Mouse (Mus musculus) cerebellum, postnatal 36 days (tissue): ENCODE data around the gene Sec61g.
"Not testable (repeated sequence)": the region's sequence is repeated elsewhere in the genome, so short reads cannot be mapped to it uniquely, and the experiment has no call there.

Source experiments
- DNase-seq, 2 experiments: peaks; one replicate each; pipeline ENCODE4 v3.0.0; 2021 to 2022; ENCODE audit warnings: mixed read lengths in 2 of 2

Gene Sec61g

DNA sequence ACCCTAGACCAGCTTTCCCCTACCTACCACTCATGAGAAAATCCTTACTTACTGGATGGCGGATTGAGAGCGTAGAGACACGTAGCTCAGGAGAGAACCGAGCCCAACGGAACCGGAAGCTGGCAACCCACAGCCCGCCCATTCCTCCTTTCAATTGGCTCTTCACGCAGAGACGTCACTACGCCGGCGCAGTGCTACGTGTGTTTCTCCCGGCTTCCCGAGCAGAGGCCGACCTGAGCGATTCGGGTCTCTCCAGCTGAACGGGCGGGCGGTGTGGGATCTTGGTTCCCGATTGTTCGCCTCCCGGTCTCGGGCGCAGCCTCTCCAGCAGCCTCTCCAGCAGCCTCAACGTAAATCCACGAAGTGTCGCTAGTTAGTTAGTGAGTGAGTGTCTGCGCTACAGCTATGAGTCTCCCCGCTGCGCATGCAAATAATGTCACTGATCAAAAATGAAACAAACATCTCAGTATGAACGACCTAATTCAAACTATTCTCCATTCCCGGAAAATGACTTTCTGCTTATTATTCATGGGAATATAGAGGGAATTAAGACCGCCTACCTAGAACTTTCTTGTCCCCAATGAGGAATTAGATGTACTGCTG, at the start of gene Sec61g:
Gene Sec61g, minus strand, starts transcription at position 433 of the 603 bp plus-strand sequence.
- DNase-seq = peak; percentile 91 to 94

DNA sequence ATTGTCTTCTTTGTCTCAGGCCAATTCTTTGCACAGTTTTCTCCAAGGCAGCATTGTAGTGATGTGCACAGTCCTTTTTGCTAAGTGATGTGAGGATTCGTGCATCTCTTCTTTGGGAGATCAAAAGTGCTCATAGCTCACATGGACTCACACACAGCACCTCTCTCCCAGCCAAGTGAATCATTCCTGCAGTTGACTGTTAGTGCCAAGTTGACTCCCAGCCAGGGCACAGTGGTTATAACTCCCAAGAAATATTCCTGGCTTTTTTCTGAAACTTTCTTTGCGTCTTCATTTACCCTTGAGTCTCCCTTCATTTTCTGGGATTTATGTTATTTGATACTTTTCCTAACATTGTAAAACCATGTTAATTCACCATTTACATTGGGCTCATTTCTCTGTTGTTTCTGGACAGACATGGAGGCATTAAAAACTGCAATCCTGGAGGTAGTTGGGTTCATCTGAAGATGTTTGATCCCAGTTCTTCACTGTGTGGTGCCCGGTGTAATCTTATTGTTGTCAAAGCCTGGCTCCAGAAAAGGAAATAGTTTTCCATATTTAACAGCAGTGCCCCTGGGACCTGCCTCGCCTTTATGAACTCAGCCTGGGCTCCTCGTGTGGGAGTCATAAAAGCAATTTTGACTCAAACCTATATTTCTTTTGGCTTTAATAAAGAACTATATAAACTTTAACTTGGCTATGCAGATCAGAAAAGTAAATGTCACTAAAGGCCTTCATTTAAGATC, 38.3 kb upstream of the Sec61g start:
- no peak for DNase-seq

DNA sequence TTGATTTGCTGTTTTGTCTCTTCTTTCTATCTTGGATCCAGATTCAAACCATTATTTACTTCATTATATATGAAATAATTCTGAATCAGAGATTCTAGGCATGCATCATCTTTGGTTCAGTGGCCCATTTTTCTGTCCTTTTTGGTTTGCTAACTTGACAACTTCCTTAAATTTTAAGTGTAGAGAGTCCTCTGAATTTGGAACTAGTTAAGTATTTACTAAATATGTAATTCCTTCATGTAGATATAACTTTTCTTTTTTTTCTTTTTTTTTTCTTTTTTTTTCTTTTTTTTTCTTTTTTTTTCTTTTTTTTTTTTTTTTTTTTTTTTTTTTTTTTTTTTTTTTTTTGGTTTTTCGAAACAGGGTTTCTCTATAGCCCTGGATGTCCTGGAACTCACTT, 29.1 kb upstream of the Sec61g start:
- no peak for DNase-seq

DNA sequence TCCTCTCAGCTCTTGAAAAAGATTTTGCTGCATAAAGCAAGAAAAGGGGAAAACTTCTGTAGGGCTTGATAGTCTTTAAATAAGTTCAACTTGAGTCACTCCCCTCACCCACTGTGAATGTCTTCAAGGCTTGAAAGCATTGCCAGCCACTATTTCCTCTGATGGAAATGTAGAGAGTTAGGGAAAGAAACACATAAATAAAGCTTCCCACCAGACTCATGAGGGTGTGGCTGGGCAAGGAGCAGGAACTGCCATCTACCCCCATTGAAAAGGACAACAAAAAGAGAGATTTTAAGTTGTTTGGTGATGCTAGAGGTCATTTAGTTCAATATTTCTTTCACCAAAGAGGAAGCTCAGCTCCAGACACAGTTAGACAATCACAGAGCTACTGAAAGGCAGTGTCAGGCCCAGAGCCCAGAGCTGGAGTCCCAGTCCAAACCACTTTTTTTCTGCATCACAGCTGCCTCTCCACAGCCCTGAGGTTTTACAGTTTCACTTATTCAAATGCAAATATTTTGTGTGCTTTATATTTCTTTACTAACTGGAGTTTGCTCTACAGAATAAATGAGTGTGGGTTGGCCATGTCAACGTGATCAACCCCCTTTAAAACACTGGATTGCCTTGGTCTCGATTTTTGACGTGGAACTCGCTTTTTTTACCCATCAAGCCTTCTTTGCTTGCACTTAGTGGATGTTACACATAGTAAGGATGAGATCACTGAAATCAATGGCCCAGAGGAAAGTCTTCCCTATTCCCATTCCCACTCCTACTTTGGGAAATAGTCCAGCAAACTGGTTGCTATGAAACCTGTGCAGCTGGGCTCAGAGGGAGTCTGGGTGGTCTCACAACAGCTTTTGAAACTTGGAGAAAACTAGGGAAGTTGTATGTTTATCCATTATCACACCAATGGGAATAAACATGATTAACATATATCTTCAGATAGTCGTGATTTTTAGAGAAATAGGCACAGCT, 26.6 kb upstream of the Sec61g start:
- DNase-seq = no peak

DNA sequence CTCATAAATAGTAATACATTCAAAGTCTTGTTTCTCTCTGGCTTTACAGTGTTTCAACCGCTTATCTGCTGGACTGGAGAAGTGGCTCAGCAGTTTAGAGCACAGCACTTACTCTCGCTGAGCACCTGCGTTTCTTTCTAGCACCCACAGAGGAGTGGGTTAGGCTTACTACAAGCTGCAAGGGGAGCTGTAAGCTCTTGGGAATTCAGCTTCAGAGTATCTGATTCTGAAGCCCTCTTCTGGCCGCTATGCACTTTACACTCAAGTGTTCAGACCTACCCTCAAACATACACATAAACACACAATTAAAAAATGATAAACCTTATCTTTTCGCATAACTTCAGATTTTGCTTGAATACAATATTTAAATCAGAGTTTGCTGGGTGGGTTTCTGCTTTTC, 24.6 kb upstream of the Sec61g start:
- no peak for DNase-seq

DNA sequence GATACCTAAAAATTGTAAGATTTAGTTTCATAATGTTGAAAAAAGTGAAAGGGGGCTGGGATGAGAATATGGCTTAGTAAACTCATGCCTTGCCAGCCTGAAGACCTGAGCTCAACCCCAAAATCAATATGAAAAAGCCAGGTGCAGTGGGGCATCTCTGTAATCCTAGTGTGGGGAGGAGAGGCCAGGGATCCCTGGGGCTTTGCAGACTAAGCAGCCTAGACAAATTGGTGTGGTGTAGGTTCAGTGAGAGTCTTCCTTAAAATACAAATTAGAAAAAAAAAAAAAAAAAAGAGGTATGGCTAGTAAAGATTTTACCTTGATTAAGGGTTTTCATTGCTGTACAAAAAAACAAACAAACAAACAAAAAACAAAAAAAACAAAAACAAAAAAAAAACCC, 20.6 kb upstream of the Sec61g start:
- DNase-seq = no peak

DNA sequence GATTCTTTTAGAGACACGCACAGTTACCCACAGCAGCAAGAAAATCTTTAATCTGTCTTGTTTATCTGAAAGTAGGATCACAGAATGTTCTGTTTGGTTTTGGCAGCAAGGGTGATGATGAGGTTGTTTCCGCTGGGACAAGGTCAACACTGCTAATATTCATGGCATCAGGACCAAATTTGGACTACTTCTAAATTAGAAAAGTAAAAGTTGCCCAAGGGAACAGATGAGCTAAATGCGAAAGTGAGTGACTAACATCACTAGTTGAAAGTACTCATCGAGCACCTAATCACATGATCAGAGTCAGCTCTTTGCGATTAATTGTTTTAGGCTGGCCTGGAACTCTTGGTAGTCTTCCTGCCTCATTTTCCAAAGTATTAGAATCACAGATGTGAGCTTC, 20.1 kb upstream of the Sec61g start:
- no peak for DNase-seq

DNA sequence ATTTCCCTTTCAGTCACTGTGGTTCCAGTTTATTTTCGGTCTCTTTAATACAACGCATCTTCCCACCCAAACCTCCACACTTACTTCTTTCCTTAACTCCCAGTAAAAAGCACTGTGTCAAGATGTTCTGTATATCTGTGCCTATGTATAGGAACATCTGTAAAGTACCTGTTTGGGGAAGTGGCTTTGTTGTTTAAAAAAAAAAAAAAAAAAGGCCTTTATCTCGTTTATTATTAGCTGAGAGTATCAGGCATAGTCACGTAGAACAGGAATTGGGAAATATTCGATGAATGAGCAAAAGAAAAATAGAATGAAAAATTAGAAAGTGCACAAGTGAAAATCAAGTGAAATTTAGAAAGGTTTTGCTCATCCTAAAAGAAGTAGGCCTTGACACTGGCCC, 19.5 kb upstream of the Sec61g start:
- DNase-seq = no peak

DNA sequence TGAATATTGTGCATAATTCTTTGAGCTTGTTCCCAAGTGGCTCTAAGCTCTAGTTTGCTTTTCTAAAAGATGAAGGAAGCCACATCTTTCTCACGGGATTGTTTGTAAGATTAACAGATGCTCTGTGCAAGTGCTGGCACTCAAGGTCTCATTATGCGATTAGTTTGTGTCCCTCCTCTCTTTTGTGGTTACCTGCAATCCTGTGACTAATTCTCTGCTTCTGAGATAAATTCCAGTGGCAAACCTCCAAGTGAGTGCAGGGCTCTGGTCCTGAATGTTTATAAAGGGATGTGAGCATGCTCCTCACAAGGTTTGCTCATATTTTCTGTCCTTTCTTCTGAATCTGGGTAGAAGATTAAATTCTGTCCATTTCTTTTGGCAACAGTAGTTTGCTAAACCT, 18.2 kb upstream of the Sec61g start:
- no peak for DNase-seq

DNA sequence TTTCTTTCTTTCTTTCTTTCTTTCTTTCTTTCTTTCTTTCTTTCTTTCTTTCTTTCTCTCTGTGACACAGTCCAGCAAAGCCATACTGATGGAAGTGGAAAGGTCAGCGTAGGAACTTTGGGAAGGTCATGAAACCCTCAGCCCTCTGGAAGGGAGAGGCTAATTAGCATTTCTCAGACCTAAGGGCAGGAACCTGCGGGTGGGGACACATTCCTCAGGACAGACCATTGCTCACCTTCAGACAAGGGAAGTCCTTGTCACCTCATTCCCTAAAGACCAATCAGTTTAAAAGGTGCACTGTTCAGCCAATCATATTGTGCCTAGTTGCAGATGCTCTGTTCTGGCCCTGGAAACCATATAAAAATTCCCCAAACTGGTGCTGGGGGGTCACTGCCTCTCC, 17.4 kb upstream of the Sec61g start:
- no peak for DNase-seq

DNA sequence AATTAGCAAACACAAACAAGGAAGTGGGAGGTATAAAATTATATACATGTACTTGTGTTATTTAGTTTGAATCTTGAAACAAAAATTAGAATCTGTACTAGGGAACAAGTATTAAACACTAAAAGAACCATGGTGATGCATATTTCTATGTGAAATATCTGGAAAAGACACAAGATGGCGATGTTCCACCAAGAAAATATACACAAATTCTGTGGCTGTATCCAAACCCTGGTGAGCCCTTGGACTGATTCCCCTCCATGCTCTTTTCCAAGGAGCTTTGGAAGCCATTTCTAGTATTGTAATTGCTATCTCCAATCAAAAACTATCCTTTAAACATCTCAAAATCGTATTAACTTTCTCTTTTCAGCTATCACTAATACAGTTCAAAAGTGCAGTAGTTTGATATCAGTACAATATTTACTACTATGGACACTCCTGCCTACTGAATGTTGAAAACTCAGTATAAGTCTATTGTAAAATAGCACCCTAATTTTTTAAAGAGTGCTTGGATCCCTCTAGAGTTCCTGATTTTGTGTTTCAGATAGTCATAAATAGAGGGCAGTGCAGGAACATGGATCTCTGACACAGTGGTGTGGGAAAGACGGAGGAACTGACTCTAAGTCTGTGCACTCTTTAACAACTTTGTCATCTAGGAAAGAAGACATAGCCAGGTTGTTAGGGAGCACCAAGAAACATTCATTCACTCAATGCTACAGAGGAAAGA, 16.8 kb upstream of the Sec61g start:
- DNase-seq = peak in 1 of 2 experiments; percentile 4

DNA sequence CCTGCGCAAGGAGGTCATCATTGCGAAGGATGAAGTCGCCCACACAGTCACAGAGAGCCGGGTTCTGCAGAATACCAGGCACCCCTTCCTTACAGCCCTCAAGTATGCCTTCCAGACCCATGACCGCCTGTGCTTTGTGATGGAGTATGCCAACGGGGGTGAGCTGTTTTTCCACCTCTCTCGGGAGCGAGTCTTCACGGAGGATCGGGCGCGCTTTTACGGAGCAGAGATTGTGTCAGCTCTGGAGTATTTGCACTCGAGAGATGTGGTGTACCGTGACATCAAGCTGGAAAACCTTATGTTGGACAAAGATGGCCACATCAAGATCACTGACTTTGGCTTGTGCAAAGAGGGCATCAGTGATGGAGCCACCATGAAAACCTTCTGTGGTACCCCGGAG, 6.8 kb upstream of the Sec61g start:
- not testable (repeated sequence) for DNase-seq

DNA sequence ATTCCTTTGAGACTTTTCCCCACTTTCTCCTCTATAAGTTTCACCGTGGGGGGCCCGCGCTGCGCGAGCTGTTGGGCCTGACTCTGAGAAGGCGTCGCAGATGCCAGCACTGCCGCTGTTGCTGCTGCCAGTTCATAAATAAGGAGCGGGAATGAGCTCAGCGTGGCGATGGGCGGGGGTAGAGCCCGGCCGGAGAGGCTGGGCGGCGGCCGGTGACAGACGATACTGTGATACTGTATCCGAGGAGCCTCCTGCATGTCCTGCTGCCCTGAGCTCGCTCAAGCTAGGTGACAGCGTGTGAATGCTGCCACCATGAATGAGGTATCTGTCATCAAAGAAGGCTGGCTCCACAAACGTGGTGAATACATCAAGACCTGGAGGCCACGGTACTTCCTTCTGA, 5.9 kb upstream of the Sec61g start:
- DNase-seq = not testable (repeated sequence)

DNA sequence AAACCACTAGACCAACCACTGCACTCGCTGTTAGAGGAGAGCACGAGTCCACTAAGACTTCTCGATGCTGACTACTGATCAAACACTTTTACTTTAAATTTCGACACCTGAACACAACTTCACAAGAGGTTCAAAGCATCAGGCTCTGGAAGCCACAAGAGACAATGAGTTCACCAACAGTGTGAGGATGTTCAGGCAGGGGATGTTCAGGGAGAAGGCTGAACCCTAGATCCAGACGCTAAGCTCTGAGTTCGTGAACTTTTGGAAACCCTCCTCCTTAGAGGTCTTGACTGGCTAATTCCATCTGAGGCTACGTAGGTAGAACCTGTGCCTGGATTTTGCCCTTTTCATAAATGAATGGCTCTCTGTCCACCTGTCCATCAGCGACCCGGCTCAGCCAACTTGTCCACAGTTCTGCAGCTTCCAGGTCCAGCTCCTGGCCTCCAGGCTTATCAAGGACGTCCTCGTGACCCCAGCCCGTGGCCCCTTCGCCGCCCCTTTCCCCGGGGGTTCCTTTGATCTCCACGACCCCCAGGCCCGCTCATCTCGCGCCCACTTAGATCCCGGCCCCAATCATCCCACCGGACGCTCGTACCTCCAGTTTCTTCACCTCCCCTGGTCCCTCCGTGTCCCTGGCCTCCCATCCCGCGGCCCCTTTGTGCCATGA, 766 bp downstream of the Sec61g start:
- peak in 1 of 2 experiments; percentile 29 for DNase-seq

DNA sequence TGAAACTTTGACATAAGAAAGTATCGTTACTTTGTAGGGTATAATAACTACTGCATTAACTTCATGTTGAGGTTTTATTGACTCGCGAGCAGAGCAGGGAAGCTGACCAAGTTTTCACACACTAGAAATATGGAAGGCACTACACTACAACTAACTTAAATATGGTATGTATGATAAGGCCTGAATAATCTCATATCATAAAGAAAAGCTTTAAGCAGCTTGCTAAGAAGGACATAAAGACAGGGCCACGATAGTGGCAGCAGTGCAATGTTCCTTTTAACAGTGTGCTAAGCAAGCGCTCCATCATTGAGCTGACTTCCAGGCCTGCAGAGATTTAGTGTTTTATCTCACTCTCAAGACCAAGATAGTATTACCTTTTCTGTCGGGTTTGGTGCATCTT, 2.3 kb downstream of the Sec61g start:
- no peak for DNase-seq

DNA sequence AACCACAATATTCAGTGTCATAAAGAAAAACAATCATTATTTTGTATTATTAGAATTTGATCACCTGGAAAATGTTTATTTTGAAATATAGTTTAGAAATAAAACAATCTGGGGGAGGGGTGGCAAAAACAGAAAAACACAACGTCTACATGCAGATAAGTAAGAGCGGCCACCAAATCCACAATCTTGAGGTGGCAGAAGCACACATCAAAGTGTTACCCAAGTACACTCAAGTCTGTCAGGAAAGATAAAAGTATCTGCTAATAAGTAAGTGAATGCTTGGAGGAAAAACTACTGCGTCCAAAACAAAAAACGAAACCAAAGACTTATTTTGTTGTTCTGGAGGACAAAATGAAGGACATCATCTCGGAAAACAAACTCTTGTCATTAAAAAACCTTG, 5.1 kb downstream of the Sec61g start:
- no peak for DNase-seq

DNA sequence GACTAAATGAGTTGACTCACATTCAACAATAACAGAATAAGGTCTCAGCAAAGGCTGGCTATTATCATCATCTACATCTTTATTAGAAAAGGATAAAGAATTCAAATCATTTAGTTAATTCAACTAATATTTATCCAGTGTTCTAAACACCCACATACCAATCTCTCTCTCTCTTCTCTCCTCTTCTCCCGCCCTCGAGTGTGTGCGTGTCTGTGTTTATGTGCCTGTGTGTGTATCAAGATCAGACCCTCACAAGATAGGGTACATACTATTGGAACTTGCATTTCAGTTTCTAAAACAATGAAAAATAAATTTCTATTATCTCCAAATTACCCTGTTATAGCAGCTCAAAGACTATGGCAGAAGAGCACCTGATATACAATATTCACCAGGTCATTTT, 5.5 kb downstream of the Sec61g start:
- DNase-seq = no peak

DNA sequence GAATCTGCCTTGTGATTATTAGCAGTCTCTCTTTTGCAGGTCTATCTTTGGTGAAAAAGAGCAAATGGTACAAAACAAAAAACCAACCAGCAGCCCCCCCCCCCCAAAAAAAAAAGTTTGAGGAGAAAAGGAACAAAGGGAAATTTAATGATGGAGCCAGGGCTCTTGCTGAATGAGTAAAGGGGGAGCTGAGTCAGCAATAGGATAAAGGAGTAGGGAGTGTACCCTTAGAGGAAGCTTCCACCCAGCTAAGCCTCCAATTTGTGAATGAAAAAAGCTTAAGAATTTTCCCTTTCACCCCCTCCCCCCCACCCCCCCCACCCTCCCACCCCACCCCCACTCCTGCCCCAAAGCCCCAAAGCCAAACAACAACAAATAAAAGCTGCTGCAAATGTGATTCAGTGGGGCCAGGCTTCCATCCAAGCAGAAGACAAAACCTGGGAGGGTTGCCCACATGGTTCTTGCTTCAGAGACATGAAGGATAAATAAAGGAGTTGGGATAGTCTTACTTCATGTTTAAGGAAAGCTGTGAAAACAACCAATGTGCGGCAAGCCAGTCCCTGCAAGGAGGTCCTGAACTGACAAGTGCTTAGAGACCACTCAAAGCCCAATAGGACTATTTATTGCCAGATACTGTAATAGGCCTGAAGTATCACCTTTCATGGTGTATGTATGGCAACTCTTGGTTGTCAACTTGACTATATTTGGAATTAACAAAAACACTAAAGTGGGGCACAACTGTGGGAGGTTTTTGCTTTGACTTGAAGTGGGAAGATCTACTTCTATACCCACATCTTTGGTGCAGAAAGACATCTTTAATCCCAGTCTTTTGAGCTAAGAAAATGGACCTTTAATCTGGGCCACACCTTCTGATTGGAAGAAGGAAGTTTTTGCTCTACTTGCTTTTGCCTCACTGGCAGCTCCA, 9.3 kb downstream of the Sec61g start:
- no peak for DNase-seq
